Mouse (Mus musculus) heart, postnatal 10 days (tissue): ENCODE data around the gene Defb20. TPM values are rescaled to one million over a fixed set of nuclear protein-coding genes. Genes with fewer than 3 reads are reported as not detected.
"Not testable (repeated sequence)": the region's sequence is repeated elsewhere in the genome, so short reads cannot be mapped to it uniquely, and the experiment has no call there.

Experiments used
- DNase-seq, 2 experiments: peaks; one replicate each; pipeline ENCODE4 v3.0.0; 2021
- intact Hi-C: fragments of 180-260 bp; cut with DNase I; formaldehyde crosslinking; loops from one replicate; pipeline ENCODE4 v1.15.1; 2025
- total RNA-seq, 2 experiments: library from RNA; stranded (reverse); gene quantifications; 2 replicates each; pipeline ENCODE4 v1.2.3; 2021

The Defb20 gene
- total RNA-seq = not detected

DNA sequence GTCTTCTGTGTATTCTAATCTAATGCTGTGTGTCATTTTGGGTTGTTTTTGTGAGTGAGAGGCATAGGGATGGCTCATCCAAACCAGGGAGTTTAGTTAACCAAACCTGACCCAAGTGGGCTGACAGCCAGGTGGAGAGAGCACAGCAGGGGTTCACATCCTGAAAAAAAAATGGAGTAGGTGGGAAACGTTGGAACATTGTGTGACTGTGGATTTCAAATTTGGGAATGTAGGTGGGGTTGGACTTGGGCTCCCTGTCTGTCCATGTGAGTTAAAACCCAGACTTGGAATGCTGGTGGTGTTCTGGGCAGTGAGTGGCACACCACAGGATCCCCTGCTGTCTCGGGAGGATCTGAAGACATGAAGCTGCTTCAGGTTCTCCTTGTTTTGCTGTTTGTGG lies at the start of gene Defb20:
Defb20 (plus strand) TSS at position 301 of the 400 bp plus-strand sequence.
- intact Hi-C loops = loop anchor here (2.0 kb wide), 1 partner anchor 64 kb away; the partner anchor contains the start of gene Defb29

GRCm38 (mm10) chr2:152427493-152427892 lies 49.4 kb upstream of the Defb20 start:
- intact Hi-C loops = no loop called here
- DNase-seq = no peak

More for the DNA sequence above, at the start of gene Defb20:
- no peak for DNase-seq

GRCm38 (mm10) chr2:152428481-152428880 lies 48.4 kb upstream of the Defb20 start:
- intact Hi-C loops, DNase-seq: not testable (repeated sequence)

DNA sequence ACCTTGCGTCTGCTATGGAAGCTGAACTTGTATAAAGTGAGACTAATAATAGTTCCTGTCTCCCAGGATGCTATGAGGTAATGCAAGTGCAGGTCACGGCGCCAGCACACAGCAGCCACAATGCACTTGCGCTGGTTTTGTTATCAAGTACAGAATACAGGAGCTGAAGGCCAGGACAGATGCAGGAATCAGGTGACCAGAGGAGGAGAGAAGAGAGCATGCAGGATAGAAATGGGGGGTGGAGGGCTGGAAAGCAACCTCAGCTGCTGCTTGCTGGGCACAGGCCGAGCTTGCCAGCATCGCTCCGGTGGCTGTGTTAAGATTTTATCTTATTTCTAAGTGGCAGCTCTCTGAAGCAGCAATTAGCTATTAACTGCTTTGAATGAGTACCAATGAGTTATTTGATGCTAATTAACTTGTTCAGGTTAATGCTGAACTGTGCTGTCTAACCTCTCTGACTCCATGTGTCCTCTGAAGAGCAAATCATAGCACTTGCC lies 40.4 kb upstream of the Defb20 start:
- intact Hi-C loops = loop anchor here (1.0 kb wide), 1 partner anchor 21 kb away; the partner anchor contains the start of genes 6820408C15Rik and Zcchc3
- DNase-seq = peak; percentile 62 to 77

DNA sequence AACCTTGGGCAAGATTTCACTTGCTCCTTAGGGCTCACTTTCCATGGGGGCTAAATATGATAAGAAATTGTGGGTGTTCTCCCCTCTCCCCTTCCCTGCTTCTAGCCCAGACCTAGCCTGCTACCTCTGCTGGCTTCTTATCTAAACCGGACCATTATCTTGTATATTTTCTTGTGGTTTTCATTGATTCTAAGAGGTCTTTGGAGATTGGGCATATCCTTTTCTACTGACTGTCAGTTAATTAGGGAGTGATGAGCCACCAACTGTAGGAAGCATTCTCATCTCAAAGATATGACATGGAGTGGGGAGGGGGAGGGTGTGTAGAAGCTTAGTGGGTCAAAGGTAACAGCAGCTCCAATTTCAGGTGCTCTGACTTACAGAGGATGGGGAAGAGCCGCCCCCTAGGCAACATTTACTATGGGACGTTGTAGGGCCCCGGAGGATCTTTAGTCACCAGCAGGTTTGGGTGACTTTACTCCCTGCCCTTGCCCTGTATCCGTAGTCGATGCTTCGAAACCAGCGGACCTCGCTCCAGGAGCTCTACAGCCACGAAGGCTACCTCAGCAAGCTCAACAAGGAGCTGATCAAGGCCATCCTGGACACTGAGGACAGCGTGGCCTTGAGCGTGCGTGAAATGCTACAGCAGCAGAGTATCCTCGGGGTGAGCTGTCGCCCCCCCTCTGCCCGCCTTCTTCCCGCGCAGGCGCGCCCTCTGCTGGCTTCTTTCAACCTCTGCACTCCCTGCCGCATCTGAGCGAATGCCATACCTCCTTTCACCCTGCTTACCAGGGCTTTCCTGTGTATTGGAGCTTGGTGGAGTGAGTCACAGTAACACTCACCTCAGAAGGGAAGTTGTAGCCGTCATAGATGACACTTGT lies 39.6 kb upstream of the Defb20 start:
- intact Hi-C loops = loop anchor here (1.0 kb wide), 2 partner anchors 22 to 44 kb away; partner anchors contain the start of genes 6820408C15Rik and Zcchc3
- DNase-seq = peak; percentile 91 to 95

DNA sequence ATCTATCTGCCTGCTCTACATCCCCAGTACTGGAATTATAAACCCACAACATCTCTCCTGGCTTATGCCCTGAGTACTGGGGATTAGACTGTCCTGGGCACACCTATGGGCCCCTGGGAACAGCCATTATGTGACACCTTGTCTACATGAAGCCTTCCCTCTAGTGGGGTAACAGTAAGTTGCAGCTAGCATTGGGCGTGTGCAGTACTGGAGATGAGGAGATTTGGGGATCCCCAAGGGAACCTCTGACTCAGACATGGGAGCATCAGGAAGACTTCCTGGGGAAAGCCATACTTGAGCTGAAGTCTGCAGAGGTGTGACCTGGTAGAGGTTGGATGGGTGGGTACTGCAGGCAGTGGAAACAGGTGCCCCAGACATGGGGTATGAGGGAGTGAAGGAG lies 37.9 kb upstream of the Defb20 start:
- no peak for DNase-seq
- intact Hi-C loops = no loop called here

- intact Hi-C loops = no loop called here
- no peak for DNase-seq
Observed at GRCm38 (mm10) chr2:152439833-152440232, 37.0 kb upstream of the Defb20 start.

DNA sequence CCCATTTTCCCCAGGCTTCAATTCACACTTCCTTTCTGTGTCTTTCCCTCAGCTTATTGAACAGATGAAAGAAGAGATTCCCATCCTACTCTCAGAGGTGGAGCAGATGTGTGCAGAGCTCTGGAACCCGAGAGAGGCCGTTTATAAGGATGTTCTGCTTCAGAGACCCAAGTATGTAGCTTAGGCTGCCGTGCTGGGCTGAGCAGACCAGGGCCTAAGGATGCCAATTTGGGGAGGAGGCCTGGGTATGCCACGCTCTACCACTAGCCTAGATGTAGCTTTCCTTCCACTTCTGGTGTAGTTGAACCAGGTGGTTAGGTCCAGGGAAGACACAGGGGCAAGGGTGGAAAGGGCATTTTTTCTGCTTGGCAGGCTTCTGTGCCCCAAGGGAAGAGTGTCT lies 34.5 kb upstream of the Defb20 start:
- intact Hi-C loops = no loop called here
- DNase-seq = no peak

DNA sequence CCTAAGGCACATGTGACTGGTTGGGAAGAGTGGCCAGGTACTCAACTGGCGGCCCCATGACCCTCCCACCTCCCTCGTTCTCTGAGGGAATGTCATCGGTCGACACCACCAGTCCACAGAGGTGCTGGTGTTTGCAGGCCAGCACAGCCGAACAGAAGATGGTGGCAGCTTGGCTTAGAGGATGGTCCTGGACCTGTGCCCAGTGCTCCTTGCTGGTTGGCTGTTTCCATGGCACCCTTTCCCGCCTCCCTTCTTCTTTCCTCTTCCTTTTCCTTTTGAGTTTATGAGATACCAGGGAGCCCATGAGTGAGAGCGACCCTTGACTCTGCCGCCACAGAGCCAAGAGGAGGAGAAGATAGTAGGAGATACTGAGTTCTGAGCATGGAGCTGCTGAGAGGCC lies 33.6 kb upstream of the Defb20 start:
- intact Hi-C loops = no loop called here
- DNase-seq = no peak

DNA sequence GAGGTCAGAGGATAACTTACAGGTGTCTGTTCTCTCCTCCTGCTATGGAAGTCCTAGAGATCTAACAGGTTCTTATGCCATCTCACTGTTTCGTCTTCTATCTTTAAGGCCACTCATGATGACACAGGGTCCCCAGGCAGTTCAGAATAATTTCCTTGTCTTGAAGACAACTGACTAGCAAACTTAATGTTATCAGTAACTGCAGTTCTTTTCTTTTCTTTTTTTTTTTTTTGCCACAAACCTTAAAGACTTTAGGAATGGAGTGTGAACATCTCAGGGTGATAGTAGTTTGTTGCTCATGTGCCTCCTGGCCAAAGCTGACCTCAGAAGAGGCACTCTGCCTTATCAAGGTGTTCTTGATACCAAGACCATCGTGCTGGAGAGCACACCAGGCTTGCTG lies 30.2 kb upstream of the Defb20 start:
- intact Hi-C loops = no loop called here
- no peak for DNase-seq

DNA sequence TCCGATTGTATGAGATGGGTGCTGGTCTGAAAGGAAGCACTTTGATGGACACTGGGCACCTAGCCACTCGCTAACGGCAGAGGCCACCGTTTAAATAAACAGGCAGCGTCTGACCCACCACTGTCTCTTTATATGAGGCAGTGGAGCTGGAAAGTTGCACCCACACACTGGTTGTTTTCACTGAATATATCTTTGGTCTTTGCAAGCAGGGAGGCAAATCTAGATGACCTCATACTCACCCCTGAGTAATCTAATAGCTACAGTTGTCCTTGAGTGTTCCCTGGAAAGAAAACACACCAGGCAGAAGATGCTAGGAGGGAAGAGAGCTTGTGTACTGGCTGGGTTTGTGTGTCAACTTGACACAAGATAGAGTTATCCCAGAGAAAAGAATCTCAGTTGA lies 29.4 kb upstream of the Defb20 start:
- intact Hi-C loops = no loop called here
- DNase-seq = no peak

- intact Hi-C loops = loop anchor here (1.0 kb wide), 1 partner anchor 94 kb away; no protein-coding TSS in a partner anchor
Observed at GRCm38 (mm10) chr2:152450241-152450640, 26.6 kb upstream of the Defb20 start.

GRCm38 (mm10) chr2:152452101-152452781 lies 24.6 kb upstream of the Defb20 start:
- intact Hi-C loops = no loop called here
- DNase-seq = peak; percentile 67 to 69

More at GRCm38 (mm10) chr2:152450241-152450640, 26.6 kb upstream of the Defb20 start:
- peak; percentile 68 to 80 for DNase-seq

DNA sequence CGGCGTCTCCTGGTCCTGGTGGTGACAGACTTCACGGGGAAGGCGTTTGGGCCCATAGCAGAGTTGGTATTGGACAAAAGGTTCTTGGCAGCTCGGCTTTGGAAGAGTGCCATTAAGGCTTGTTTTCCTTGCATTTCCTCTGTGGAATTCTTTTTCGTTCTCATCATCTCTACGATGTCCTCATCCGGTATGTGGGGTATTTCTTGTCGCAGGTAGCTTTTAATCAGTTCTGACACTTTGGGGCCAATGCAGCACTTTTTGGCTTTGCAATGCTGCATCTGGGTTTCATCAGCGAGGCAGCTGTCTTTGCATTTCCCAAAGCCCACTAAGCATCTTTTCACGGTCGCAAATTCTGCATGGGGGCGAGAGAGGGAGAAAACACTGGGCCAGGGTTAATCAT lies 17.6 kb upstream of the Defb20 start:
- intact Hi-C loops = no loop called here
- DNase-seq = no peak

DNA sequence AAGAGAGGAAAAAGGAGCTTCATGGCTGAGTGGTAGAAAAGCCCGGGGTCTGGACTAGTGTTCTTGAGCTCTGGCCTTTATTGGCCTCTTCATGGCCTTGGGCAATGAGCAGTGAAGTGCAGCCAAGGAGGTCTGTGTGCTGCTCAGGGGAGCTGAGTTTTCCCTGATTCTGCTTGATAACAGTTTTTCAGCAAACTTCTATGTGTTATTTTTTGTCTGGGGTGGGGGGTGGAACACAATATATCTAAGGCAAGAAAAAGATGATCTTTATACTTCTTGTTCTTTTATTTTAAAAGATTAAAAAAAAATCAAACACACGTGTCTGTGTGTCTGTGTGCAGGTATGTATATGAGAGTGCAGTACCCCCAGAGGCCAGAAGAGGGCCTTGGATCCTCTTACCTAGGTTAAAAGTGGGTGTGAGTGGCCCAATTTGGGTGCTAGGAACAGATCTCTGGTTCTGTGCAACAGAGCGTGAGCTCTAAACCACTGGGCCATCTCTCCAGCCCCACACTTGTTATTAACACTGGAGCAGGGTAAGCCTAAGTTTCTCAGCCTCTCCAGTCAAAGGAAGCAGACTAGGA lies 12.2 kb upstream of the Defb20 start, which contains the start of gene Defb23:
Defb23 (minus strand) TSS at position 51 of the 581 bp plus-strand sequence.
- intact Hi-C loops = no loop called here
- no peak for DNase-seq

- intact Hi-C loops = loop anchor here (2.0 to 5.0 kb wide), 3 partner anchors 74 to 131 kb away; partner anchors contain the start of gene Defb36
- DNase-seq = peak; percentile 23 to 57
Observed at GRCm38 (mm10) chr2:152470973-152471372, 5.9 kb upstream of the Defb20 start.

- no peak for DNase-seq
- intact Hi-C loops = loop anchor here (5.0 kb wide), 2 partner anchors 115 to 130 kb away; partner anchors contain the start of gene Defb36
Observed at GRCm38 (mm10) chr2:152472434-152472833, 4.4 kb upstream of the Defb20 start.

- DNase-seq = no peak
- intact Hi-C loops = no loop called here
Observed at GRCm38 (mm10) chr2:152480881-152481280, 4.0 kb downstream of the Defb20 start.

GRCm38 (mm10) chr2:152481726-152482125 lies 4.9 kb downstream of the Defb20 start:
- no peak for DNase-seq
- intact Hi-C loops = no loop called here

- no peak for DNase-seq
- intact Hi-C loops = no loop called here
Observed at GRCm38 (mm10) chr2:152487024-152487423, 10.2 kb downstream of the Defb20 start.

- DNase-seq = no peak
- intact Hi-C loops = no loop called here
Observed at GRCm38 (mm10) chr2:152490038-152490437, 13.2 kb downstream of the Defb20 start, which contains the start of gene Defb22. Defb22 (minus strand) TSS chr2:152490138.
